Mouse (Mus musculus) neural tube, embryonic 10.5 days (tissue): Measurements from ENCODE around the gene Tmem190.
A peak's percentile ranks its signal among the peaks of the same experiment; 100 is the strongest.
"Not testable (repeated sequence)": the region's sequence is repeated elsewhere in the genome, so short reads cannot be mapped to it uniquely, and the experiment has no call there.

Source experiments
- DNase-seq: peaks from one replicate; pipeline ENCODE4 v3.0.0-alpha.2; 2017; ENCODE audit warnings: low spot score; ENCODE audit errors: extremely low spot score

Gene Tmem190

GRCm38 (mm10) chr7:4813105-4813791, 30.5 kb downstream of the Tmem190 start:
- DNase-seq: no peak

GRCm38 (mm10) chr7:4816559-4816958, 33.8 kb downstream of the Tmem190 start:
- no peak for DNase-seq

GRCm38 (mm10) chr7:4820925-4821324, 38.2 kb downstream of the Tmem190 start:
- not testable (repeated sequence) for DNase-seq

- DNase-seq: no peak
These were observed 39.0 kb downstream of the Tmem190 start for GRCm38 (mm10) chr7:4821690-4822089.

- no peak for DNase-seq
These were observed 39.6 kb downstream of the Tmem190 start for GRCm38 (mm10) chr7:4822162-4822907.

- DNase-seq: no peak
These were observed 42.6 kb downstream of the Tmem190 start for GRCm38 (mm10) chr7:4825365-4825764.

GRCm38 (mm10) chr7:4830476-4830875, 47.7 kb downstream of the Tmem190 start:
- peak; percentile 37 for DNase-seq
